Mouse (Mus musculus) adrenal gland, postnatal 36 days (tissue): ENCODE results near the gene Dpp7. TPM values are rescaled to one million over a fixed set of nuclear protein-coding genes. Genes with fewer than 3 reads are reported as not detected.

Experiments
- DNase-seq, 2 experiments: peaks; one replicate each; pipeline ENCODE4 v3.0.0; 2021; ENCODE audit warnings: mixed read lengths in 1 of 2
- long read RNA-seq, 2 experiments: library from polyadenylated mRNA; stranded (forward); transcript quantifications; one replicate each; pipeline ENCODE4 v2.0.0; 2021; ENCODE audit warnings: borderline sequencing depth in 2 of 2
- total RNA-seq, 2 experiments: library from RNA; stranded (reverse); gene quantifications; 2 replicates each; pipeline ENCODE4 v1.2.3; 2021

Gene Dpp7
- 10 to 100 TPM; 29.9 to 31.8 TPM for total RNA-seq
- long read RNA-seq, experiment 1, transcript Dpp7-201 (13 exons, 1,682 nt) = major isoform, 18 of 27 reads
- long read RNA-seq, experiment 1, partial matches to known transcripts = 4 of 27 reads
- long read RNA-seq, experiment 1, other reads (novel, unspliced or antisense) = 4 of 27 reads
- long read RNA-seq, experiment 2, partial matches to known transcripts = 3 of 9 reads
- long read RNA-seq, experiment 2, other reads (novel, unspliced or antisense) = 2 of 9 reads

DNA sequence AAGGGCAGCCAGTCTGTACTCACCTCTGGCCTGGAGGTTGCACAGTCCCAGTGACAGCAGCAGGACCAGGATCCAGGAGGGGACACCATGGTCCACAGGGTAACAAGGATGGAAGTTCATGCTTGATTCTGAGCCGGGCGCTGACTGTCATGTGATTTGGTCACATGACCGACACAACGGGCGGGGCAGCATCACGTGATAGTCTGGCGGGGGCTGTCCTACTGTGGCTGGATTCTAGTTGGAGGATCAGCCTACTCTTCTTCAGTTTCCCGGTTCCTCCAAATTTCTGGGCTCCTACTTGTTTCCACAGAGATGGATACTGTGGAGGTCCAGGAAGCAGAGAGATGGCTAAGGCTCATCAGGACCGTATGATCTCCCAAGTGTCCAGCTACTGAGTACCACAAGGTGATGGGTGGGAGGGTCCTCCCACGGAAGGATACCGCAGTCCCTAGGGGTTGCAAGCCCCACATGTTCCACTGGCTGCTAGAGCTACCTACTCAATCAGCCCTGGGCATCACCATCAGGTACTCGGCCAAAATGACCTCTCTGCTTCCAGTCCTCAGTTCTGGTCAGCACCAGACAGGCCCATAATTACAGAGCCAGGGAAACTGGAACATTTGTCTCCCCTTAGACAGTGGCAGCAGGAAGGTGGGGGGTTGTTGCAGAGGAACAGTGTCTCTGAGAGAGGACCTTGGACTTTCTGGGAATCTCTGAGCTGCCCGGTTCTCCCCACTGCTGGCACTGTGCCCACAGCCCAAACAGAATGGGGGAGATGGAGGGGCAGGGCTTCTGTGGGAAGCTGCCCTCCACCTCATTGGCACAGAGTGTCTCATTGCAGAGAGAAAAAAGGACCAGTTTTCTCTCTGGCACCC lies at the start of gene Dpp7:
Gene Dpp7, minus strand, starts transcription at position 152 of the 872 bp plus-strand sequence.
- peak; percentile 82 to 83 for DNase-seq

DNA sequence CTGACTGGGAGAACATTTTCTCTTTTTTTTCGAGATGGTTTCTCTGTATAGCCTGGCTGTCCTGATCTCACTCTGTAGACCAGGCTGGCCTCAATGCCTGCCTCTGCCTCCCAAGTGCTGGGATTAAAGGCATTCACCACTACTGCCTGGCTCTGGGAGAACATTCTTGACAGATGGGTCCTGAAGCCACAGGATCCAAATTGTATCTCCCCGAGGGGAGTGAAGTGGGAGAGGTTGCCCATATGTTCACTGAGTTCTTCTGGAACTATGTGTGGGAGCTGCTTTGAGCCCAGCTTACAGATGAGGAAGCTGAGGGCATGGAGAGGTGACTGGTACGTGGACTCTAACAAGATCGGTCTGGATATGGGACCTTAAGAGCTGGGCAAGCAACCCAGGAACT lies 47.8 kb upstream of the Dpp7 start:
- no peak for DNase-seq

GRCm38 (mm10) chr2:25402972-25403601 lies 46.9 kb upstream of the Dpp7 start:
- DNase-seq = peak; percentile 84 to 86

- peak; percentile 68 to 80 for DNase-seq
Measured at GRCm38 (mm10) chr2:25402377-25402971, 46.3 kb upstream of the Dpp7 start.

DNA sequence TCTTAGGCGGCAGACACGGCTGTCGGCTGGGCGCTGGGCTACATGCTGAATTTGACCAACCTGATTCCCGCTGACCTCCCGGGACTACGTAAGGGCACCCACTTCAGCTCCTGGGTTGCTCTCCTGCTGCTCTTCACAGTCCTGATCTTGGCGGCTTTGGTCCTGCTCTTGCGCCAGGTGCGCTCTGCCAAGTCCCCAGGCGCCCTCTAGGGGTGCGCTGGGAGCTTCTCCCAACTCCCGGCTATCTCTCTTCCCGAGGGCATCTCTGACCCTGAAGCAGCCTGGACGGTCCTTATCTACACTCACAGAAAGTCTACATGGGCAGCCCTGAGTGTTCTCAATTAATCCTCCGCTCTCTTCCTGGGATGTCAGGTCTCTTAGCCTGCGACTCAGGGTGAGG lies 44.6 kb upstream of the Dpp7 start:
- DNase-seq = peak; percentile 78 to 87

GRCm38 (mm10) chr2:25400291-25400690 lies 44.1 kb upstream of the Dpp7 start:
- no peak for DNase-seq

DNA sequence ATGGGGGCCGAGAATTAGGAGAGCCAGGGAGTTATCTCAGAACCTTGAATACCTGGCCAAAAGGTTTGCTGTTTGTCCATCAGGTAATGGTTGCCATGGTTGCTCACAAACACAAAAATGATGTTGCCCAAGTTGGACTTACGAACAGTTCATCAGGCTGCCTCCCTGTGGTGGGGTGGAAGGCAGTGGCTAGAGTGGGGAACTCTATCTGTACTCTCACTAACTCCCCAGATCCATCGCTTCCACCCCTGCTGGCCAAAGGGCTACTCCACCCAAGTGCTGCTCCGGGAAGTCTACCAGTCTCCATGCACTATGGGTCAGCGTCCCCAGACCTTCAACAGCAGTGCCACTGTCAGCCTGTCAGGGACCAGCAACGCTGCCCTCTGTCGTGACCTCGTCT lies 42.9 kb upstream of the Dpp7 start, which contains the start of gene Npdc1:
Gene Npdc1, plus strand, starts transcription at position 301 of the 400 bp plus-strand sequence.
- no peak for DNase-seq

DNA sequence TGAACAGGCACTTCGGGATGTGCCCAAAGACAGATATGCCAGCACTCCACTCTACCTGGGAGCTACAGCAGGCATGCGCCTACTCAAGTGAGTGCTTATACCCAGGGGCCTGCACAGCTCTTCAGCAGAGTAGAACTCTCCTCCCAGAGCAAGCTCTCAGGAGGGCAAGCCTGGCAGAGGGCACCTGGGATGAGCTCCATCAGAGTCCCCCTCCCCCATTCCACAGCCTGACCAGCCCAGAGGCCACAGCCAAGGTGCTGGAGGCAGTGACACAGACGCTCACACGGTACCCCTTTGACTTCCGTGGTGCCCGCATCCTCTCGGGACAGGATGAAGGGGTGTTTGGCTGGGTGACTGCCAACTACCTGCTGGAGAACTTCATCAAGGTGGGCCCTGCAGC lies 41.9 kb upstream of the Dpp7 start:
- DNase-seq = no peak

DNA sequence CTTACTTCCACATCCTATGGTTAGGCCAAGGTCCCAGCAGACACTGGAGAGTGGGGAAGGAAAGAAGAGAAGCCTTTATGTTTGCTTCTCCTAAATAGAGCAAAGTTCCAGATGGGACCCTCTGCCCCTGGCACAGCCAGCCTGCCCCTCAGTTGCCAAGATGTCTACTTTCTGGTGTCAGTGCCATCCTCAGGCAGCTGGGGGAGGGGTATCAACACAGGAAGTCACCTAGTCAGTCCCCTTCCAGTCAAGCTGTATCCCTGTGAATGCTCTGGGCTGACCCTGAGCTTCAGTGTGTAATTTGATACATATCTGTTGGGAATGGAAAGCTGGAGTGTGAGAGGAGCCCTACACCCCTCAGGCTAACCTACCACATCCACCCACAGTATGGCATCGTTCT lies 40.9 kb upstream of the Dpp7 start:
- DNase-seq = no peak

DNA sequence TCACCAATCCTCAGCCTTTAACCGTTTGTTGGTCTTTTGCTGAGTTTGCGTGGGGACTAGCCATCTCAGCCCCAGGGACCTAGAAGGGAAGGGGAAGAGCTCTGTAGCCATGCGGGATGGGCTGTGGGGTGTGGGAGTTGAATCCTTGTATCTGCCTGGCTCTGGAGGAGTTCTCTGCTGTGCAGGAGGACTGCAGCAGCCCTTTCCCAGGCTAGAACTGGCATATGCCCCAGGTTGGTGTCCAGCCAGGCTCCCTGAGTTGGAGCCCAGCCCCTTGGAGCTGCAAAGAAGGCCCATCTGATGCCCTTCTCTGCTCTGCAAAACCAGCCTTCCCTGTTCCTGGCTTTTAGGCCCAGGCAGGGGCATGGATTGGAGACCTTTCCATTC lies 40.4 kb upstream of the Dpp7 start:
- DNase-seq = no peak

DNA sequence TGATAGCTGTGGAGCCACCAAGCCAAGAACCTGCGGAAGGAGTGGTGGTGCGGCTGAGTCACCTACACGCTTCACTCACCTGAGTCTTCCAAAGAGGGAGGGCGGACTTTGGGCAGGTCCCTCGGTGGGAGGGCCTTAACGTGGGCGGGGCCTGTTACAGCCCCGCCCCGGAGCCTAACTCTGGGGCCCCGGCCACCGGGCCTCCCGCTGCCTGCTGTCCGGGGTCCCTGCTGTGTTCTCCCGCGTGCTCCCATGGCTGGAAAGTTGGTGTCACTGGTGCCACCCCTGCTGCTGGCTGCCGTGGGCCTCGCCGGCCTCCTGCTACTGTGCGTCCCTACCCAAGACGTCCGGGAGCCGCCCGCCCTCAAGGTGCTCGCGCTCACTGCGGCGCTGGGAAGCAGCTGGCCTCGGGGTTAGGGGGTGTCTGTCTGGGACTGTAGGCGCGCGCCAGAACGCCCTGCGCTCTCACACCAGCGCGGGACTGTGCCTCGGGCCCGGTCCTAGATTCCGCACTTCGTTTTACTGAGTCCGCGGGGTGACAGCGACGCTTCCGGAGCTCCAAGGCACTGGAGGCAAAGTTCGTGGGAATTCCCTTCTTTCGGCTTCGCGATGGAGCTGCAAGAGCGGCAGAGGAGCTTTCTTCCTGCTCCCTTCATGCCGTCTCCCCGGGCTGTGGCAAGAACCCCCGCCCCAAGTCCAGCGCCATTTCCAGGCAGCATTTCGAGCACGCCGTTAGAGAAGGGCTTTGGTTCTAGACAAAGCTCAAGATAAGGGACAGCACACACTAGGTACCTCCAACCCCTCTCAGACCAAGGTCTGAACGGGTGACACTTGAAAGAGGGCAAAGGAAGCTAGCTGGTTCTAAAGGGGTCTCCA lies 39.8 kb upstream of the Dpp7 start, which contains the start of gene Entpd2:
Gene Entpd2, plus strand, starts transcription at position 154 of the 876 bp plus-strand sequence.
- DNase-seq = peak; percentile 39 to 50

DNA sequence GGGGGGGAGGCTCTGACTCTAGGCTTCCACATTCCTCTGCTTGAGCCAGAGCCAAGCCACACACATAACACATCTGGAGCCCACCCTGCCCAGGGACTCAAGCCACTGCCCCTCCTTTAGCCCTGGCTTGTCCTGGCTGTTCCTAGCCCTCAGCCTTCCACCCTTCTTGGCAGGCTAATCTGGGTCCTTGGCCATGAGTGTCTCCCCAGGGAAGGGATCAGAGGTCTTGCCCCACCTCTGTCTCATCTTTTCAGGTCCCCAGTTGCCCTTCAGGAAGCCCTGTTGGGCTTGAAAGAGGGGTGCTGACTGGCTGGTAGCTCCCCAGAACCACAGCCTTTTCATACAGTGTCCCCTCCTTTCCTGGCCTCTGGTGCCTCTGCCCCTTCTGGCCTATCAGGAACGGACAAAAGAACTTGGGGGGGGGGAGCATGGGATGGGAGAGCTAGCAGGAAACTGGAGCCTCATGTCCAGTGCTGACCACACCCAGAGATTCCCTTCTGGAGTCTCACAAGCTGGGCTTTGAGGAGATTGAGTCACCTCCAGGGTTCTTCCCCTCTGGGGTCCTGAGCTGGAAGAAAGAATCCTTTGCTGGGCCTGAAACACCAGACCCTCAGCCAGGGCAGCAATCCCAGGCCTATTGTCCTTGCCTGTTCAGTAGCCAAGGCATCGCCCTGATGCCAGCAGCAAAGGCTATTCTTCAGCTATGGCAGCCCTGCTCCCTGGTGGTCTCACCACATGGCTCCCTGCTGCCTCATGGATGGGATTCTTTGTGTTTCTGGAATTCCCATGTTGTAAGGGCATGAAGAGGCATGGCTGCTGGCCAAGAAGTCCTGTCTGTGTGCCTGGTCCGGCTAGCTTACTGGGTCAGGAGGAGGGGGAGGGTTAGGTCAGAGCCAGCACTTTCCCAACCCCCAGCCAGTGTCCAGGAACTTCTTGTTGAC lies 38.4 kb upstream of the Dpp7 start:
- no peak for DNase-seq

DNA sequence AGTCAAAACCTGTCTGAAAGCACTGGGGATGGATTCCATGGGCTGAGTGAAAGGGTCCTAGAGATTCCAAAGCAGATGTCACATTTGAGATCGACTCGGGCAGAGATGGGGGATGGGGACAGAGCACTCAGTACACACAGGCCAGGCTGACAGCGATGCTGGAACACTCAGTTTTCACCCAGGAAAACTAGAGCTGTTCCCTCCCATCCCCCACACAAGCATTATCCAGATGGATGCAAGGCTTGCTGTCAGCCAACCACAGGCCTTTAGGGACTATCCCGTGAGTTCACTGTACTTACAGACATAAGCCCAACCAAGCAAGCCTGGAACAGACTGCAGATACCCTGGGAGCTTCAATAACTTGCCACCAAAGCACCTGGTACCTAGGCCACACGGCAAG lies 35.1 kb upstream of the Dpp7 start:
- DNase-seq = no peak

- no peak for DNase-seq
Measured at GRCm38 (mm10) chr2:25384492-25384891, 28.3 kb upstream of the Dpp7 start.

- peak; percentile 47 to 73 for DNase-seq
Measured at GRCm38 (mm10) chr2:25376589-25376988, 20.4 kb upstream of the Dpp7 start.

GRCm38 (mm10) chr2:25373431-25373830 lies 17.3 kb upstream of the Dpp7 start:
- DNase-seq = no peak

DNA sequence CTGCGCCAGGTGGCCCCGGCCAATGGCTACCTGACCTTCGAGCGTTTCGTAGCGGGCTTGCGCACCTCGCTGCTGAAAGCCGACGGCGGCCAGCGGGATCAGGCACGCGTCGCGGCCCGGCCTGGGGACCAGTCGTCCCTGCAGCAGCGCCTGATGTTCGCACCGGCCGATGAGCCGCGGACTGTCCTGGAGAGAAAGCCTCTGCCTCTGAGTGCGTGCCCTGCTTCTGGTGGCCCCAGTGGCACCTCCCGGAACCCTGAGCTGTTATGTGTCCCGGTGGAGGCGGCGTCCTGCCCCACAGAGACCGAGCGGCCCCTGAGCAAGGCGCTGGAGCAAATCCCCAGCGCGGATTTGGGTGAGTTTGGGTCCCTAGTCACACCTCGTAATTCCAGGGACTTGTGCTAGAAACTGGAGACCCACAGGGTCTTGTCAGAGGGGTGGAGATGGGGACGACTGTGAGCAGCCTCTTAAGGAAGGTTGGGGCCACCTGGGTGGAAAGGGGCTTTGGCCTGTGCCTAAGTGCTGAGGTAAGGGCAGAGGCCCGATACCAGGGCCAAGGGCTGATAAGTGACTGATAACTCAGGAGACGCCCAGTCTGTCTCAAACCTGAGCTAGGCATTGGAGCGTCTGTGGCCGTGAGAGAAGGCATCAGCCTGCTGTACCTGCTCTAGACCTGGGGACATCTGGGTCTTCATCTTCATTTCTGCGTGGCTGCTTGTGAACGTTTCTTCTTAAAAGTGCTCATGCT lies 16.7 kb upstream of the Dpp7 start:
- DNase-seq = no peak

GRCm38 (mm10) chr2:25371764-25372643 lies 15.8 kb upstream of the Dpp7 start, which contains the start of gene Sapcd2:
Gene Sapcd2, plus strand, starts transcription at chr2:25372321.
- peak; percentile 90 for DNase-seq
